Mouse (Mus musculus) E14TG2a.4 (cell line): Measurements from ENCODE around the gene Col6a1.

Experiments used
- CTCF ChIP-seq: conservative IDR thresholded peaks from 2 replicates; pipeline ENCODE4 v1.5.1; 2014; ENCODE audit warnings: low read length
- NANOG ChIP-seq: IDR thresholded peaks from 2 replicates; pipeline ENCODE4 v1.6.1; 2014; ENCODE audit warnings: borderline replicate concordance, low read length, mixed read lengths
- POU5F1 ChIP-seq: IDR thresholded peaks from 2 replicates; pipeline ENCODE4 v1.6.1; 2014; ENCODE audit warnings: low read length, borderline replicate concordance

- TF ChIP-seq CTCF: no peak
- TF ChIP-seq NANOG: no peak
- no peak for TF ChIP-seq POU5F1
Measured at GRCm38 (mm10) chr10:76678122-76678521, 47.8 kb downstream of the Col6a1 start.
